ENCODE assay signal across 8 mouse cellular contexts in genomic region chr2:152727795-152728510, GRCm38 (mm10). TPM values are rescaled to one million over a fixed set of nuclear protein-coding genes. Genes with fewer than 3 reads are reported as not detected.
DNase-seq lines count a peak whose midpoint lies in the region; ATAC-seq and TF ChIP-seq lines count a peak whose summit lies in the region.

No protein-coding gene starts in this region.

- H3K9ac ChIP-seq in midbrain, embryonic 16.5 days (ENCODE audit: low read depth, low read length) = no peak overlapping the region
- H3K9ac ChIP-seq in heart, embryonic 15.5 days = no peak overlapping the region

- H3K27ac ChIP-seq in midbrain, embryonic 10.5 days (replicated peaks) = peak overlapping the region; percentile 69
- H3K27ac ChIP-seq in midbrain, embryonic 16.5 days (ENCODE audit: low read length) = no peak overlapping the region
- H3K27ac ChIP-seq in heart, embryonic 15.5 days = peak overlapping the region; percentile 78

- H3K79me2 ChIP-seq in myocyte (ENCODE audit: control insufficient read depth, insufficient read depth) = no peaks in the 10 kb centered on the region

- peaks cover 70% of the 10 kb centered on the region for H3K4me1 ChIP-seq in midbrain, embryonic 10.5 days
- H3K4me1 ChIP-seq in midbrain, embryonic 16.5 days (ENCODE audit: control insufficient read depth, insufficient read depth, low read length) = no peaks in the 10 kb centered on the region
- H3K4me1 ChIP-seq in heart, embryonic 15.5 days (replicated peaks) = peaks cover 47% of the 10 kb centered on the region

- no peak overlapping the region for H3K4me2 ChIP-seq in midbrain, embryonic 16.5 days (ENCODE audit: low read length)
- no peak overlapping the region for H3K4me2 ChIP-seq in heart, embryonic 15.5 days
- peak overlapping the region; percentile 84 for H3K4me2 ChIP-seq in myocyte (ENCODE audit: low read depth)

- H3ac ChIP-seq in myocyte (ENCODE audit: control insufficient read depth, insufficient read length) = no peak overlapping the region

- TF ChIP-seq POLR2A in myocyte (IDR thresholded peaks at IDR 0.05; ENCODE audit: insufficient read length, low read depth) = peak; percentile 51

- DNase-seq in midbrain, embryonic 10.5 days (ENCODE audit: low spot score) = no peak
- peak; percentile 68 to 89 for DNase-seq in kidney, postnatal 25 days
- DNase-seq in layer of hippocampus, adult 11-12 months (ENCODE audit: low spot score) = no peak
- no peak for DNase-seq in left cerebral cortex, adult 8-10 months (ENCODE audit: low spot score in 2 of 2)
- DNase-seq in urinary bladder, postnatal 36 days (ENCODE audit: low spot score in 2 of 2) = no peak

- WGBS in midbrain, embryonic 10.5 days = 90% methylated on average over 14 of the region's 14 CpGs
- WGBS in midbrain, embryonic 16.5 days = 83% methylated on average over 14 of the region's 14 CpGs
- WGBS in heart, embryonic 15.5 days = 82% methylated on average over 14 of the region's 14 CpGs

- peaks cover 25% of the 10 kb centered on the region for H3K27me3 ChIP-seq in midbrain, embryonic 10.5 days (ENCODE audit: low read depth, poor library complexity, severe bottlenecking)
- H3K27me3 ChIP-seq in midbrain, embryonic 16.5 days (ENCODE audit: control insufficient read depth, insufficient read depth, low read depth, low read length) = 0 out of 2 replicates have a peak, but pooled peaks cover 2% of the 10 kb centered on the region
- H3K27me3 ChIP-seq in heart, embryonic 15.5 days = no peaks in the 10 kb centered on the region; the same call in 1 of the 2 replicates
- no peaks in the 10 kb centered on the region for H3K27me3 ChIP-seq in myocyte (ENCODE audit: control insufficient read depth, insufficient read depth, insufficient read length)

- ATAC-seq in midbrain, embryonic 16.5 days = no peak
- no peak; the same call in 1 of the 2 replicates for ATAC-seq in heart, embryonic 15.5 days (replicated peaks; ENCODE audit: insufficient number of reproducible peaks, insufficient read depth, low FRiP score, low read depth)

- no peaks in the 10 kb centered on the region for H3K36me3 ChIP-seq in midbrain, embryonic 10.5 days
- H3K36me3 ChIP-seq in midbrain, embryonic 16.5 days (ENCODE audit: control insufficient read depth, insufficient read depth, low read length) = no peaks in the 10 kb centered on the region
- H3K36me3 ChIP-seq in heart, embryonic 15.5 days = no peaks in the 10 kb centered on the region
- H3K36me3 ChIP-seq in myocyte (ENCODE audit: control insufficient read depth, insufficient read depth) = no peaks in the 10 kb centered on the region

- H3K9me3 ChIP-seq in midbrain, embryonic 10.5 days (replicated peaks) = no peaks in the 10 kb centered on the region
- no peaks in the 10 kb centered on the region for H3K9me3 ChIP-seq in midbrain, embryonic 16.5 days (replicated peaks; ENCODE audit: control insufficient read depth, low read length, poor library complexity, severe bottlenecking)
- no peaks in the 10 kb centered on the region for H3K9me3 ChIP-seq in heart, embryonic 15.5 days (replicated peaks)

- no peak overlapping the region for H3K4me3 ChIP-seq in midbrain, embryonic 10.5 days
- no peak overlapping the region for H3K4me3 ChIP-seq in midbrain, embryonic 16.5 days (ENCODE audit: low read depth, low read length)
- no peak overlapping the region for H3K4me3 ChIP-seq in heart, embryonic 15.5 days
- H3K4me3 ChIP-seq in myocyte = peak overlapping the region; percentile 3

TF ChIP-seq in myocyte, 11 proteins besides CTCF, POLR2A, EP300 and RAD21:
- no peak for TF ChIP-seq SRF (IDR thresholded peaks at IDR 0.05; ENCODE audit: control insufficient read depth, insufficient read length, low read depth)
- TF ChIP-seq POLR2AphosphoS2 (IDR thresholded peaks at IDR 0.05; ENCODE audit: insufficient read length, low read depth) = peak; percentile 61

RNA-seq across cellular contexts. Expression of gene Id1, which starts 8.1 kb away (rescaled TPM):
- 70.2 and 86.2 TPM in 2 replicates for polyA plus RNA-seq in midbrain, embryonic 10.5 days (2016; fragmentation: Nextera tagmentation; extraction: Ambion mirVana)
- polyA plus RNA-seq in midbrain, embryonic 16.5 days (2015; fragmentation: Nextera tagmentation; extraction: Ambion mirVana) = 23.7 and 35.7 TPM in 2 replicates
- polyA plus RNA-seq in heart, embryonic 15.5 days (2015; fragmentation: Nextera tagmentation; extraction: Ambion mirVana) = 61.9 and 63.1 TPM in 2 replicates
- polyA plus RNA-seq in myocyte (2012; fragmentation: generic; extraction: Trizol) = 59.5 TPM
- 10 to 100 TPM; 19.1 to 30.8 (median 22.9) TPM for total RNA-seq in left cerebral cortex, adult 8-10 months (2022)

RNA-seq across cellular contexts. Expression of gene Cox4i2, which starts 26.0 kb away (rescaled TPM):
- 4.2 and 4.6 TPM in 2 replicates for polyA plus RNA-seq in midbrain, embryonic 10.5 days (2016; fragmentation: Nextera tagmentation; extraction: Ambion mirVana)
- polyA plus RNA-seq in midbrain, embryonic 16.5 days (2015; fragmentation: Nextera tagmentation; extraction: Ambion mirVana) = 5.0 and 5.4 TPM in 2 replicates
- 20.8 and 24.2 TPM in 2 replicates for polyA plus RNA-seq in heart, embryonic 15.5 days (2015; fragmentation: Nextera tagmentation; extraction: Ambion mirVana)
- not detected for polyA plus RNA-seq in myocyte (2012; fragmentation: generic; extraction: Trizol)
- 1 to 10 TPM; 2.1 to 4.8 (median 2.5) TPM for total RNA-seq in left cerebral cortex, adult 8-10 months (2022)

RNA-seq across cellular contexts. Expression of gene Mcts2, which starts 41.1 kb away (rescaled TPM):
- 42.9 and 45.3 TPM in 2 replicates for polyA plus RNA-seq in midbrain, embryonic 10.5 days (2016; fragmentation: Nextera tagmentation; extraction: Ambion mirVana)
- polyA plus RNA-seq in midbrain, embryonic 16.5 days (2015; fragmentation: Nextera tagmentation; extraction: Ambion mirVana) = 31.1 and 34.4 TPM in 2 replicates
- 18.9 and 20.3 TPM in 2 replicates for polyA plus RNA-seq in heart, embryonic 15.5 days (2015; fragmentation: Nextera tagmentation; extraction: Ambion mirVana)
- polyA plus RNA-seq in myocyte (2012; fragmentation: generic; extraction: Trizol) = 27.0 TPM
- total RNA-seq in left cerebral cortex, adult 8-10 months (2022) = 10 to 100 TPM; 15.5 to 18.6 (median 18.2) TPM

RNA-seq across cellular contexts. Expression of gene H13, which starts 58.7 kb away (rescaled TPM):
- 99.2 and 117 TPM in 2 replicates for polyA plus RNA-seq in midbrain, embryonic 10.5 days (2016; fragmentation: Nextera tagmentation; extraction: Ambion mirVana)
- 181 and 187 TPM in 2 replicates for polyA plus RNA-seq in midbrain, embryonic 16.5 days (2015; fragmentation: Nextera tagmentation; extraction: Ambion mirVana)
- 70.6 and 86.1 TPM in 2 replicates for polyA plus RNA-seq in heart, embryonic 15.5 days (2015; fragmentation: Nextera tagmentation; extraction: Ambion mirVana)
- 190 TPM for polyA plus RNA-seq in myocyte (2012; fragmentation: generic; extraction: Trizol)
- 10 to 100 TPM; 59.6 to 78.5 (median 71.8) TPM for total RNA-seq in left cerebral cortex, adult 8-10 months (2022)

Comparison
In these comparisons a context has a peak if more than half of its experiments do, and no peak if none do; other contexts are left out.
1. DNase-seq: peak in kidney, postnatal 25 days (2 of 2); none in midbrain, embryonic 10.5 days (single experiment), layer of hippocampus, adult 11-12 months (single experiment), left cerebral cortex, adult 8-10 months (0 of 2) and urinary bladder, postnatal 36 days (0 of 2).